Mouse (Mus musculus) stomach, embryonic 16.5 days (tissue): ENCODE data around the gene Neb. TPM values are rescaled to one million over a fixed set of nuclear protein-coding genes. Genes with fewer than 3 reads are reported as not detected.

Experiments
- ATAC-seq: fragments of 200-750 bp; cut with Nextera tagmentation; 2 replicates; pipeline ENCODE4 v1.8.0; 2017; ENCODE audit warnings: moderate number of reproducible peaks, moderate TSS enrichment; ENCODE audit not compliant: insufficient read depth, low FRiP score
- H3K27ac ChIP-seq: fragments of 300-500 bp; sonication (generic); 2 replicates; pipeline ENCODE4 v1.5.1; 2014; ENCODE audit warnings: low read length
- H3K27me3 ChIP-seq: fragments of 300-500 bp; sonication (generic); 2 replicates; pipeline ENCODE4 v1.6.1; 2014; ENCODE audit warnings: low read length, control low read depth, mixed read lengths; ENCODE audit not compliant: control insufficient read depth, insufficient read depth
- H3K36me3 ChIP-seq: fragments of 300-500 bp; sonication (generic); 2 replicates; pipeline ENCODE4 v1.6.1; 2014; ENCODE audit warnings: low read length; ENCODE audit not compliant: control insufficient read depth, insufficient read depth
- H3K4me1 ChIP-seq: fragments of 300-500 bp; sonication (generic); 2 replicates; pipeline ENCODE4 v1.6.1; 2014; ENCODE audit warnings: low read length, control low read depth, mixed read lengths; ENCODE audit not compliant: control insufficient read depth, insufficient read depth
- H3K4me2 ChIP-seq: fragments of 300-500 bp; sonication (generic); 2 replicates; pipeline ENCODE4 v1.6.1; 2014; ENCODE audit warnings: low read depth, low read length, mixed read lengths
- H3K4me3 ChIP-seq: fragments of 300-500 bp; sonication (generic); replicated peaks from 2 replicates; pipeline ENCODE4 v1.5.1; 2014; ENCODE audit warnings: mild to moderate bottlenecking, low read length
- H3K9ac ChIP-seq: fragments of 300-500 bp; sonication (generic); 2 replicates; pipeline ENCODE4 v1.6.1; 2014; ENCODE audit warnings: low read length
- H3K9me3 ChIP-seq: fragments of 300-500 bp; sonication (generic); replicated peaks from 2 replicates; pipeline ENCODE4 v1.6.1; 2016; ENCODE audit warnings: low read length, control low read depth; ENCODE audit not compliant: control insufficient read depth
- WGBS: fragments of 180-500 bp; shearing (Covaris S2); extraction: QIAGEN DNeasy Blood & Tissue Kit; methylation state at CpG from one replicate; pipeline ENCODE4 v1.1.7; 2014; 5-methylcytosine and 5-hydroxymethylcytosine counted together
- polyA plus RNA-seq: library from polyadenylated mRNA; unstranded; fragments of >200 nt; fragmentation: Nextera tagmentation; extraction: Ambion mirVana; gene quantifications from 2 replicates; pipeline ENCODE4 v1.2.1, GENCODE M21; 2015

Neb gene
- polyA plus RNA-seq, 1 experiment from 2014 or later = 58.5 TPM

DNA sequence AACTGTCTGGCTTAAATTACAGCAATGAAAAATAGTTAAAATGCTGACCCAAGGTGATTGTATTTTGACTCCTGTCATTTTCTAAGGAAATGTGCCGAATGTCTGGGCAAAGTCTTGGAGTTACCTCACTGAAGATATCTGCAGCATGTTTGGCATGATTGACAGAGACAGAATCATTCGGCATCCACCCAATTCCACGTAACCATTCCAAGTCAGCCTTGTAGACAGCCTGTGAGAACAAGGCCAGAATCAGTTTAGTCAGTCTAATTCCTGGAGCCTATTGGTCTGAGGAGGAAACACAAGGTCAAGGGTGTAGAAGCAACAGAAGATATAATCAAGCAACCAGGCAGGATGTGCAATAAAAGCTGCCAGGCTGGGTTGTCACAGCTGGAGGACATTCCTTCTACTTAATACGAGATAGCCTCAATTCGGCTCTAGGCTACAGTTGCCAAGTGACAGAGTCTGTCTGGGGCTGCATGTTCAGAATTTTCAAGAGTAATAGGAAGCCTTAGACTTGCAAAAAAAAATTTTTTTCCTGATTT, 166.8 kb downstream of the Neb start:
- WGBS = 64% methylated on average over 5 of the region's 5 CpGs
- no peak overlapping the region for H3K4me3 ChIP-seq
- H3K27me3 ChIP-seq = no peaks in the 10 kb centered on the region
- H3K4me1 ChIP-seq = no peaks in the 10 kb centered on the region
- H3K36me3 ChIP-seq = no peaks in the 10 kb centered on the region
- H3K27ac ChIP-seq = no peak overlapping the region
- H3K4me2 ChIP-seq = no peak overlapping the region
- H3K9me3 ChIP-seq = no peaks in the 10 kb centered on the region
- ATAC-seq = no peak
- H3K9ac ChIP-seq = no peak overlapping the region

DNA sequence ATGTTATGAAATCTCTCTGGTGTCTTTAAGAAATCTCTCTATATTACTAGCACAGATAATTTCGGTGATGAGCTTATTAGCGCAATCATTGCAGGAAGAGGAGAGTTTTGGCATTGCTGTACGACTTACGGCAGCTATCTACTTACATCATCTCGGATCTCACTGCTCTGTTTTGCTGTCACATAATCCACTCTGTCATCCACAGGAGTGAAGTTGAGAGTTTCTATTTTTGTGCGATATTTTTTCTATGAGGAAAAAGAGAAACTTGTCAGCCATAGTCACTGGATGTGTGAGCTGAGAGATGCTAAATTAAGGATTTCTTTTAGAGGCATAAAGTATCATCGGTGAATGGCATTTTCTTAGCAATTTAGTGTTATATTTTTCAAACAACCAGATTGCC, 167.6 kb downstream of the Neb start:
- Histone ChIP-seq H3K36me3 (no peaks in the 10 kb centered on the region), H3K27ac (no peak overlapping the region), H3K4me2 (no peak overlapping the region), H3K4me1 (no peaks in the 10 kb centered on the region), H3K9ac (no peak overlapping the region), H3K27me3 (no peaks in the 10 kb centered on the region), H3K4me3 (no peak overlapping the region), H3K9me3 (no peaks in the 10 kb centered on the region)
- ATAC-seq = no peak
- WGBS = 88% methylated on average over 7 of the region's 7 CpGs

DNA sequence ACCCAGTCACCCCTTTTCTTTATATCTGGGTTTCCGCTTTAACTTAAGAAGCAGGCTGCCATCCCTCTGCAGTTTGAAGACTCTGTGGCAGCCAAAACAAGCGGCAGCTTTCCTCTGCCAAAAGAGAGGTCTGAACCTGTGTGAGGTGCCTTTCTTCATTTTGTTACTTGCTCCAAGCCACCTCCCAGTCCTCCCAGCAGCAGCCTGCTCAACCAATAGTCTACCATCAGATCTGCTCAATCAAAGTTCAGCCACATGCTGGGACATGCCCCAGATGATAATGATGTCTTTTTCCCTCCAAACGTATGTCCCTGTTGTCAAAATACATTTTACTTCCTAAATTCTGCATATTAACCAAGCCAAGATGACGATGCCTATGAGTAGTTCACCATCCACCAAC, 173.3 kb downstream of the Neb start:
- WGBS = 84% methylated on average over 4 of the region's 4 CpGs
- ATAC-seq = no peak

DNA sequence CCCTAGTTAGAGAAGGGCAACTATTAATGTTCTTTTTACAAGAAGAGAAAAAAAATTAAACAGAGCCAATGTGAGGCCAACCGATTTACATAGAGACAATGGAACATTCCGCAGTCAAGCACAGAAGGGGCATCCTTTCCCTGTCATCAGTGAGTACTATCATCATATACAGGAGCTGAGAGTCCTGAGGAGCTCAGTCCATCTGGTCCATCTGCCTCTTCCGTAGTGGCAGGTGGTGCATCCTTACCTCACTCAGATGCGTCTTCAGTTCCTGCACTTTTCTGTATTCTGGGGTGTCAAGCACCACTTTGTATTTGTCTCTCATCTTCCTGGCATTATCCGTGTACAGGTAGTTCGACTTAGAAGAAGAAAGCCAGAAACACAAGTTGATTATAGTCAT, 184.6 kb downstream of the Neb start:
- no peak for ATAC-seq
- Histone ChIP-seq H3K27ac (no peak overlapping the region), H3K4me2 (no peak overlapping the region), H3K36me3 (no peaks in the 10 kb centered on the region), H3K9ac (no peak overlapping the region), H3K4me3 (no peak overlapping the region), H3K4me1 (no peaks in the 10 kb centered on the region), H3K9me3 (no peaks in the 10 kb centered on the region), H3K27me3 (no peaks in the 10 kb centered on the region)
- 88% methylated on average over 6 of the region's 6 CpGs for WGBS

More for the DNA sequence above, 173.3 kb downstream of the Neb start:
- no peaks in the 10 kb centered on the region for H3K27me3 ChIP-seq
- no peak overlapping the region for H3K27ac ChIP-seq
- no peaks in the 10 kb centered on the region for H3K4me1 ChIP-seq
- H3K9me3 ChIP-seq = no peaks in the 10 kb centered on the region
- H3K9ac ChIP-seq = no peak overlapping the region
- H3K4me2 ChIP-seq = no peak overlapping the region
- H3K36me3 ChIP-seq = no peaks in the 10 kb centered on the region
- no peak overlapping the region for H3K4me3 ChIP-seq

DNA sequence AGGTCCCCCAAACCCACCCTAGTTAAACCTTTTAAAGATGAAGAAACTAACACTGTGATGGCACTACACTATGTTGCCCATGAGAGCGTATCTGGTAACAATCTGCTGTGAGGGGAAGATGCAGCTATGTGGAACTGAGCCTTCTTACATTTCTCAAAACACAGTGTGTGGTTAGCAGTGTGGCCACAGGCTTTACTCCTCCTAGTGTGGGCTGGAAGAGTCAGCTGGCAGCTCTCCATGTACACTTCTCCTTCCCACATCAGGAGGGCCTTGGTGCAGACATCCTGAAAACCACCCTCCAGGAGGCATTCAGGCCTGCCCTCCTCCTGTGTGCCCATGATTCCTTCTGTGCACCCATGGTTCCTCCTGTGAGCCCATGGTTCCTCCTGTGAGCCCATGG, 198.6 kb downstream of the Neb start:
- no peaks in the 10 kb centered on the region for H3K27me3 ChIP-seq
- no peaks in the 10 kb centered on the region for H3K9me3 ChIP-seq
- no peak overlapping the region for H3K27ac ChIP-seq
- H3K4me3 ChIP-seq = no peak overlapping the region
- H3K4me2 ChIP-seq = no peak overlapping the region
- no peaks in the 10 kb centered on the region for H3K36me3 ChIP-seq
- ATAC-seq = no peak
- no peaks in the 10 kb centered on the region for H3K4me1 ChIP-seq
- no peak overlapping the region for H3K9ac ChIP-seq
- 93% methylated on average over 1 of the region's 1 CpGs for WGBS

DNA sequence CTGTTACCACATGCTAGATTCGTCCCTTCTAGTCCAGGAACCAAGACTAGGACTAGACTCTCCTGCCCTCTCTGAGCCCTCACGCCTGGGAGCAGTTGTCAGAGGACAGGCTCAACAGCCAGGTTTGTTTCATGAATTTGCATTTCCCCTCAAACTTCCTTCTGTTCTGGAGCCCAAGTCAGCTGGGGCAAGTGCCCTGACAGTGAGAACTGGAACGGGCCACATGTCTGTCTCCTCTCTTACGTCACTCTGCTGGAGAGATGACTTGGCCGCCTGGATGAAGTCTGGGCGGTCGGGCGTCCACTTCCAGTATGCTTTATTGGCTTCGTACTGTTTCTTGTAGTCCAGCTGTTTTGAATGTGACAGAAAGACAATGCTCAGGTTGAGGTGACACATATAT, 200.5 kb downstream of the Neb start:
- H3K4me3 ChIP-seq = no peak overlapping the region
- H3K9ac ChIP-seq = no peak overlapping the region
- H3K27me3 ChIP-seq = no peaks in the 10 kb centered on the region
- no peaks in the 10 kb centered on the region for H3K36me3 ChIP-seq
- no peak overlapping the region for H3K27ac ChIP-seq
- H3K9me3 ChIP-seq = no peaks in the 10 kb centered on the region
- no peak overlapping the region for H3K4me2 ChIP-seq
- WGBS = 86% methylated on average over 9 of the region's 9 CpGs
- no peaks in the 10 kb centered on the region for H3K4me1 ChIP-seq
- ATAC-seq = no peak

DNA sequence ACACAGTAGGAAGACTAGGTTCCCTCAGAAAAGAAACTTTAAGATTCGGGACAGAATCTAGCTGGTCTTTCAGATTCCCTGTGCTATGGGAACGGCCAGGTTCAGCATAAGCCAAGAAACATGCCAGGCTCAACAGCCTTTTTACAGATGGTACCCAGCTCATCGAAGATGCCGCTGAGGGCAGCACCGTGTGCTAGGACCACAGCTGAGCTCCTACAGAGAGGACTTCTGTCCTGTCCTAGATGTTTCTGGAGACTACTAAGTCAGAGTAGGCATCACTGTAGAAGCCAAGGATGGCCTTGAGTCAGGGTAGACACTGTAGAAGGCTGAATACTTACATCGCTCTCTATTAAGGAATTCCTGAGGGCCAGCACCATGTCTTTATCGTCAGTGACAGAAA, 201.1 kb downstream of the Neb start:
- Histone ChIP-seq H3K4me3 (no peak overlapping the region), H3K4me2 (no peak overlapping the region), H3K36me3 (no peaks in the 10 kb centered on the region), H3K27ac (no peak overlapping the region), H3K9ac (no peak overlapping the region), H3K9me3 (no peaks in the 10 kb centered on the region), H3K27me3 (no peaks in the 10 kb centered on the region), H3K4me1 (no peaks in the 10 kb centered on the region)
- 88% methylated on average over 7 of the region's 7 CpGs for WGBS
- no peak for ATAC-seq

DNA sequence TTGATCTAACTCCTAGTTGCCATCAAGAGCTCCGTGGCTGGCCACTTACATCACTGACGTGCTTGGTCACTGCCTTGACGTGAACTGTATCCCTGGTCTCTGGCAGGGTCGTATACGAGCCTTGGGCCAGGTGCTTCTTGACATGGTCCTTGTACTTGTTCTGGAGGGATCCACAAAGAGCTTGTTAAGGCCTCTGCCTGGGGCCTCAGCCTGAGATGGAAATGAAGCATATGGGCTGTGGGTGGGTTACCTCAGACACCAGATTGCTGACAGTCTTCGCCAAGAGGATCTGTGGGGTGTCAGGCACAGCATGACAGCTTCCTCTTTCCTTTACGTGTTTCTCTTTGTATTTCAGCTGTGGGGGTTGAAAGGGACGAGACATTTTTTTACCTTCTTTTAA, 201.7 kb downstream of the Neb start:
- ATAC-seq = no peak
- no peak overlapping the region for H3K27ac ChIP-seq
- H3K4me2 ChIP-seq = no peak overlapping the region
- H3K4me1 ChIP-seq = no peaks in the 10 kb centered on the region
- no peaks in the 10 kb centered on the region for H3K27me3 ChIP-seq
- 61% methylated on average over 8 of the region's 8 CpGs for WGBS
- no peak overlapping the region for H3K9ac ChIP-seq
- no peaks in the 10 kb centered on the region for H3K9me3 ChIP-seq
- no peaks in the 10 kb centered on the region for H3K36me3 ChIP-seq
- H3K4me3 ChIP-seq = no peak overlapping the region

DNA sequence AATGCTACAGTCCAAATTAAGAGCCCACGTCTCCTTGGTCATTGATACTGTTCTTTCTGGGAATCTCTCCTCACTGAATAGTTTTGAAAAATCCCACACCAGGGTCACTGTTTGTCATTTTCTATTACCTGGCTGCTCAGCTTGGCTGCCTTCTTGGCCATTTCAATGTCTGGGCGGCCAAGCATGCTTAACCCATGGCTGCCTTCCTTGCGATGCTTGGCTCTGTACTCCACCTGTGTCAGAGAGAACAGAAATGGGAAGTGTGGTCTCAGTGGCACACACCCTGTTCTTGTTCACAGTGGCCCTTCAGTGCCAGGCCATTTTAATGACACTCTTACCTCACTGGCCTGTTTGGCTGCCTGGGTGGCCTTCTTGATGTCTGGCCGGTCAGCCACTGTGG, 203.3 kb downstream of the Neb start:
- no peak overlapping the region for H3K27ac ChIP-seq
- H3K36me3 ChIP-seq = no peaks in the 10 kb centered on the region
- no peaks in the 10 kb centered on the region for H3K4me1 ChIP-seq
- no peaks in the 10 kb centered on the region for H3K27me3 ChIP-seq
- H3K9me3 ChIP-seq = no peaks in the 10 kb centered on the region
- 91% methylated on average over 4 of the region's 4 CpGs for WGBS
- no peak for ATAC-seq
- no peak overlapping the region for H3K4me2 ChIP-seq
- H3K9ac ChIP-seq = no peak overlapping the region
- no peak overlapping the region for H3K4me3 ChIP-seq
